Mouse (Mus musculus) cortical plate, adult 2 months (tissue): ENCODE measurements at regions not wholly inside any gene's neighbourhood (a gene's known extent, or its start where the extent isn't known, plus 50 kb on each side); places are given as distances from the start of the nearest gene placed in this dataset.

Experiments used
- CTCF ChIP-seq: fragments of 200-500 bp; IDR thresholded peaks from 2 replicates; pipeline ENCODE4 v1.5.1; 2011; ENCODE audit warnings: mild to moderate bottlenecking, control low read depth, low read length; ENCODE audit not compliant: insufficient read depth; ENCODE audit errors: extremely low read depth
- POLR2A ChIP-seq: fragments of 200-500 bp; IDR thresholded peaks from 2 replicates; pipeline ENCODE4 v1.6.1; 2011; ENCODE audit warnings: mild to moderate bottlenecking, low read length, control low read depth; ENCODE audit not compliant: insufficient read depth; ENCODE audit errors: extremely low read depth

DNA sequence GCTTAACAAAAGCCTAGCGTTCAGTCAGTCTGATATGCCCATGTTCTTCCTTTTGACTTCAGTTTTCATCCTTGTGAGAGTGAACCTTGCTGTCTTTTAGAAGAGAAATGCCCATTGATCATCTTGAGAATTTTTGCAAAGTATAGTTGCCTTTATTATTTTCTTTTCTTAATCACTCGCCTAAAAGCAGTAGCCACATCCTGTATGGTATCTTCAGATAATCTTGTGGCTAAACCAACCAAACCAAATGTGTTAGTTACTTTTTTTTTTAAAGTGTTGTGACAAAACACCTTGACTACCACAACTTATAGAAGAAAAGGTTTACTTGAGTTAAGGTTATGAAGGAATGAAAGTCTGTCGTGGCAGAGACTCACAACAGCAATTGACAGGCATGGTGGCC lies 67.9 kb downstream of the Gm10295 start:
- no peak for TF ChIP-seq POLR2A
- no peak for TF ChIP-seq CTCF
